Mouse (Mus musculus): ENCODE results near the gene Pkd1l1. TPM values are rescaled to one million over a fixed set of nuclear protein-coding genes. Genes with fewer than 3 reads are reported as not detected.

The Pkd1l1 gene
- total RNA-seq, 1 experiment: 0.58 TPM

- Histone ChIP-seq H3K36me3 (ENCODE audit: control insufficient read depth, insufficient read depth, low read length, poor library complexity, severe bottlenecking) (no peaks in the 10 kb centered on the region), H3K4me1 (ENCODE audit: control insufficient read depth in 2 of 2, insufficient read depth in 2 of 2, low read length in 2 of 2, poor library complexity in 1 of 2) (no peaks in the 10 kb centered on the region)
- no peak for TF ChIP-seq MAFK (IDR thresholded peaks at IDR 0.05; ENCODE audit: insufficient read depth, low read depth, low read length)
- no peak for TF ChIP-seq ZNF384 (IDR thresholded peaks at IDR 0.05; ENCODE audit: low read depth, low read length)
- no peak for TF ChIP-seq ZC3H11A (IDR thresholded peaks at IDR 0.05; ENCODE audit: borderline replicate concordance, low read depth, low read length)
- TF ChIP-seq HCFC1 (IDR thresholded peaks at IDR 0.05; ENCODE audit: borderline replicate concordance, insufficient read depth, low read length): no peak
Measured at GRCm38 (mm10) chr11:8968094-8968493, 5.0 kb downstream of the Pkd1l1 start.

GRCm38 (mm10) chr11:8958572-8958971, 14.5 kb downstream of the Pkd1l1 start:
- Histone ChIP-seq H3K36me3 (ENCODE audit: control insufficient read depth, insufficient read depth, low read length, poor library complexity, severe bottlenecking) (no peaks in the 10 kb centered on the region), H3K4me1 (ENCODE audit: control insufficient read depth in 2 of 2, insufficient read depth in 2 of 2, low read length in 2 of 2, poor library complexity in 1 of 2) (no peaks in the 10 kb centered on the region), H3K27ac (ENCODE audit: insufficient read depth, low read depth, low read length, poor library complexity, severe bottlenecking) (no peak overlapping the region), H3K9ac (ENCODE audit: insufficient read depth, low read depth, low read length, poor library complexity, severe bottlenecking) (no peak overlapping the region), H3K4me3 (ENCODE audit: insufficient read depth in 1 of 2, low read depth in 1 of 2, low read length in 2 of 2, poor library complexity in 1 of 2, severe bottlenecking in 1 of 2) (no peak overlapping the region), H3K9me3 (ENCODE audit: control insufficient read depth, insufficient read depth, low read depth, low read length) (no peaks in the 10 kb centered on the region)
- DNase-seq (ENCODE audit: low read depth, low spot score): no peak
- in situ Hi-C loops (cut with MboI; ENCODE audit: low sequenced_read_pairs in 2 of 2, unreplicated experiment in 2 of 2): loop anchor here (10.0 kb wide), 2 partner anchors 524 to 534 kb away; no protein-coding TSS in a partner anchor
- TF ChIP-seq ZNF384 (IDR thresholded peaks at IDR 0.05; ENCODE audit: low read depth, low read length) (no peak), ZC3H11A (IDR thresholded peaks at IDR 0.05; ENCODE audit: borderline replicate concordance, low read depth, low read length) (no peak), MAFK (IDR thresholded peaks at IDR 0.05; ENCODE audit: insufficient read depth, low read depth, low read length) (no peak), HCFC1 (IDR thresholded peaks at IDR 0.05; ENCODE audit: borderline replicate concordance, insufficient read depth, low read length) (no peak), CHD2 (IDR thresholded peaks at IDR 0.05; ENCODE audit: low read depth, low read length) (no peak)

More at GRCm38 (mm10) chr11:8968094-8968493, 5.0 kb downstream of the Pkd1l1 start:
- Histone ChIP-seq H3K4me3 (ENCODE audit: insufficient read depth in 1 of 2, low read depth in 1 of 2, low read length in 2 of 2, poor library complexity in 1 of 2, severe bottlenecking in 1 of 2) (no peak overlapping the region), H3K9ac (ENCODE audit: insufficient read depth, low read depth, low read length, poor library complexity, severe bottlenecking) (no peak overlapping the region), H3K27ac (ENCODE audit: insufficient read depth, low read depth, low read length, poor library complexity, severe bottlenecking) (no peak overlapping the region), H3K9me3 (ENCODE audit: control insufficient read depth, insufficient read depth, low read depth, low read length) (no peaks in the 10 kb centered on the region)
- no peak for DNase-seq (ENCODE audit: low read depth, low spot score)
- in situ Hi-C loops (cut with MboI; ENCODE audit: low sequenced_read_pairs in 2 of 2, unreplicated experiment in 2 of 2): no loop called here

GRCm38 (mm10) chr11:8958108-8958507, 15.0 kb downstream of the Pkd1l1 start:
- Histone ChIP-seq H3K36me3 (ENCODE audit: control insufficient read depth, insufficient read depth, low read length, poor library complexity, severe bottlenecking) (no peaks in the 10 kb centered on the region), H3K4me3 (ENCODE audit: insufficient read depth in 1 of 2, low read depth in 1 of 2, low read length in 2 of 2, poor library complexity in 1 of 2, severe bottlenecking in 1 of 2) (no peak overlapping the region), H3K9ac (ENCODE audit: insufficient read depth, low read depth, low read length, poor library complexity, severe bottlenecking) (no peak overlapping the region), H3K27ac (ENCODE audit: insufficient read depth, low read depth, low read length, poor library complexity, severe bottlenecking) (no peak overlapping the region), H3K4me1 (ENCODE audit: control insufficient read depth in 2 of 2, insufficient read depth in 2 of 2, low read length in 2 of 2, poor library complexity in 1 of 2) (no peaks in the 10 kb centered on the region), H3K9me3 (ENCODE audit: control insufficient read depth, insufficient read depth, low read depth, low read length) (no peaks in the 10 kb centered on the region)
- DNase-seq (ENCODE audit: low read depth, low spot score): no peak
- in situ Hi-C loops (cut with MboI; ENCODE audit: low sequenced_read_pairs in 2 of 2, unreplicated experiment in 2 of 2): loop anchor here (10.0 kb wide), 2 partner anchors 523 to 533 kb away; no protein-coding TSS in a partner anchor
- TF ChIP-seq ZNF384 (IDR thresholded peaks at IDR 0.05; ENCODE audit: low read depth, low read length): no peak
- TF ChIP-seq ZC3H11A (IDR thresholded peaks at IDR 0.05; ENCODE audit: borderline replicate concordance, low read depth, low read length): no peak
- no peak for TF ChIP-seq CHD2 (IDR thresholded peaks at IDR 0.05; ENCODE audit: low read depth, low read length)
- TF ChIP-seq HCFC1 (IDR thresholded peaks at IDR 0.05; ENCODE audit: borderline replicate concordance, insufficient read depth, low read length): no peak
- TF ChIP-seq MAFK (IDR thresholded peaks at IDR 0.05; ENCODE audit: insufficient read depth, low read depth, low read length): no peak

GRCm38 (mm10) chr11:8957023-8957422, 16.0 kb downstream of the Pkd1l1 start:
- Histone ChIP-seq H3K36me3 (ENCODE audit: control insufficient read depth, insufficient read depth, low read length, poor library complexity, severe bottlenecking) (no peaks in the 10 kb centered on the region), H3K9ac (ENCODE audit: insufficient read depth, low read depth, low read length, poor library complexity, severe bottlenecking) (no peak overlapping the region), H3K4me3 (ENCODE audit: insufficient read depth in 1 of 2, low read depth in 1 of 2, low read length in 2 of 2, poor library complexity in 1 of 2, severe bottlenecking in 1 of 2) (no peak overlapping the region), H3K4me1 (ENCODE audit: control insufficient read depth in 2 of 2, insufficient read depth in 2 of 2, low read length in 2 of 2, poor library complexity in 1 of 2) (no peaks in the 10 kb centered on the region), H3K27ac (ENCODE audit: insufficient read depth, low read depth, low read length, poor library complexity, severe bottlenecking) (no peak overlapping the region), H3K9me3 (ENCODE audit: control insufficient read depth, insufficient read depth, low read depth, low read length) (no peaks in the 10 kb centered on the region)
- TF ChIP-seq ZC3H11A (IDR thresholded peaks at IDR 0.05; ENCODE audit: borderline replicate concordance, low read depth, low read length) (peak; percentile 96), CHD2 (IDR thresholded peaks at IDR 0.05; ENCODE audit: low read depth, low read length) (no peak), HCFC1 (IDR thresholded peaks at IDR 0.05; ENCODE audit: borderline replicate concordance, insufficient read depth, low read length) (no peak), MAFK (IDR thresholded peaks at IDR 0.05; ENCODE audit: insufficient read depth, low read depth, low read length) (no peak), ZNF384 (IDR thresholded peaks at IDR 0.05; ENCODE audit: low read depth, low read length) (no peak)
- peak; percentile 53 for DNase-seq (ENCODE audit: low read depth, low spot score)
- in situ Hi-C loops (cut with MboI; ENCODE audit: low sequenced_read_pairs in 2 of 2, unreplicated experiment in 2 of 2): loop anchor here (10.0 kb wide), 2 partner anchors 522 to 532 kb away; no protein-coding TSS in a partner anchor

All from ES-E14 (cell line).